Mouse (Mus musculus) MEL (cell line): ENCODE data around the gene Hba-a1. TPM values are rescaled to one million over a fixed set of nuclear protein-coding genes. Genes with fewer than 3 reads are reported as not detected.
A peak's percentile ranks its signal among the peaks of the same experiment; 100 is the strongest.

Experiments
- DNase-seq: peaks from one replicate; pipeline ENCODE4 v3.0.0; 2011; ENCODE audit warnings: low read depth, low spot score
- H3K27ac ChIP-seq: 2 replicates; pipeline ENCODE4 v1.5.1; 2012; ENCODE audit warnings: low read depth, mild to moderate bottlenecking, control low read depth, low read length, moderate library complexity; ENCODE audit not compliant: control insufficient read depth
- H3K27me3 ChIP-seq, 2 experiments: fragments of 150-350 bp in 1 of 2; sonication (generic) in 1 of 2; 2 replicates each; pipeline ENCODE4 v1.6.1; 2012; ENCODE audit warnings: low read length in 2 of 2, mild to moderate bottlenecking in 2 of 2, improper control_type of control experiment in 1 of 2, moderate library complexity in 1 of 2; ENCODE audit not compliant: insufficient read depth in 2 of 2, control insufficient read depth in 1 of 2
- H3K36me3 ChIP-seq, 2 experiments: 2 replicates each; pipeline ENCODE4 v1.6.1; 2012 to 2014; ENCODE audit warnings: low read length in 2 of 2, improper control_type of control experiment in 1 of 2, inconsistent platforms in 1 of 2, mild to moderate bottlenecking in 1 of 2; ENCODE audit not compliant: insufficient read depth in 2 of 2, control insufficient read depth in 1 of 2
- H3K4me1 ChIP-seq, 2 experiments: fragments of 150-350 bp in 1 of 2; sonication (generic) in 1 of 2; 2 replicates each; pipeline ENCODE4 v1.6.1; 2012; ENCODE audit warnings: low read length in 2 of 2, improper control_type of control experiment in 1 of 2, mild to moderate bottlenecking in 1 of 2; ENCODE audit not compliant: insufficient read depth in 2 of 2, control insufficient read depth in 1 of 2
- H3K4me3 ChIP-seq, 2 experiments: fragments of 150-350 bp in 1 of 2; sonication (generic) in 1 of 2; 2 replicates each; pipeline ENCODE4 v1.5.1; 2012; ENCODE audit warnings: low read depth in 2 of 2, low read length in 2 of 2, mild to moderate bottlenecking in 2 of 2, moderate library complexity in 2 of 2, control low read depth in 1 of 2, improper control_type of control experiment in 1 of 2; ENCODE audit not compliant: control insufficient read depth in 1 of 2, insufficient read depth in 1 of 2
- H3K79me2 ChIP-seq: 2 replicates; pipeline ENCODE4 v1.6.1; 2012; ENCODE audit warnings: mild to moderate bottlenecking, low read length, moderate library complexity; ENCODE audit not compliant: control insufficient read depth, poor library complexity, insufficient read depth
- H3K9ac ChIP-seq: 2 replicates; pipeline ENCODE4 v1.6.1; 2012; ENCODE audit warnings: low read depth, mild to moderate bottlenecking, control low read depth, low read length, moderate library complexity; ENCODE audit not compliant: control insufficient read depth, poor library complexity, severe bottlenecking
- H3K9me3 ChIP-seq: fragments of 150-350 bp; sonication (generic); replicated peaks from 2 replicates; pipeline ENCODE4 v1.6.1; 2012; ENCODE audit warnings: mild to moderate bottlenecking, low read length, improper control_type of control experiment, moderate library complexity; ENCODE audit not compliant: insufficient read depth
- CHD2 ChIP-seq: IDR thresholded peaks from 2 replicates; pipeline ENCODE4 v1.6.1; 2011; ENCODE audit warnings: low read length, improper control_type of control experiment
- ELF1 ChIP-seq: IDR thresholded peaks from 2 replicates; pipeline ENCODE4 v1.6.1; 2014; ENCODE audit warnings: low read depth, mild to moderate bottlenecking, inconsistent platforms, low read length, improper control_type of control experiment, moderate library complexity
- ETS1 ChIP-seq: IDR thresholded peaks from 2 replicates; pipeline ENCODE4 v1.6.1; 2012; ENCODE audit warnings: low read depth, mild to moderate bottlenecking, inconsistent platforms, low read length, improper control_type of control experiment, moderate library complexity
- GATA1 ChIP-seq: IDR thresholded peaks from 2 replicates; pipeline ENCODE4 v1.6.1; 2011; ENCODE audit warnings: low read depth, low read length, improper control_type of control experiment
- HCFC1 ChIP-seq: IDR thresholded peaks from 2 replicates; pipeline ENCODE4 v1.6.1; 2012; ENCODE audit warnings: low read depth, mild to moderate bottlenecking, inconsistent platforms, low read length, improper control_type of control experiment, moderate library complexity
- JUND ChIP-seq: IDR thresholded peaks from 2 replicates; pipeline ENCODE4 v1.6.1; 2011; ENCODE audit warnings: low read depth, mild to moderate bottlenecking, improper control_type of control experiment, low read length
- KAT2A ChIP-seq: conservative IDR thresholded peaks from 2 replicates; pipeline ENCODE4 v1.6.1; 2012; ENCODE audit warnings: low read depth, low read length, improper control_type of control experiment, inconsistent platforms
- MAZ ChIP-seq: IDR thresholded peaks from 2 replicates; pipeline ENCODE4 v1.6.1; 2012; ENCODE audit warnings: low read depth, mild to moderate bottlenecking, inconsistent platforms, low read length, improper control_type of control experiment
- MEF2A ChIP-seq: IDR thresholded peaks from 2 replicates; pipeline ENCODE4 v1.6.1; 2014; ENCODE audit warnings: low read depth, mild to moderate bottlenecking, inconsistent platforms, low read length, improper control_type of control experiment; ENCODE audit not compliant: poor library complexity, insufficient replicate concordance, severe bottlenecking; ENCODE audit errors: extremely low read depth
- MXI1 ChIP-seq: IDR thresholded peaks from 2 replicates; pipeline ENCODE4 v1.6.1; 2011; ENCODE audit warnings: mild to moderate bottlenecking, low read depth, low read length, improper control_type of control experiment
- MYB ChIP-seq: IDR thresholded peaks from 2 replicates; pipeline ENCODE4 v1.6.1; 2011; ENCODE audit warnings: mild to moderate bottlenecking, low read depth, low read length, improper control_type of control experiment
- NELFE ChIP-seq: IDR thresholded peaks from 2 replicates; pipeline ENCODE4 v1.6.1; 2011; ENCODE audit warnings: low read depth, low read length, improper control_type of control experiment
- POLR2A ChIP-seq, 2 experiments: IDR thresholded peaks; 2 replicates each; pipeline ENCODE4 v1.6.1; 2011 to 2012; ENCODE audit warnings: low read length in 2 of 2, mild to moderate bottlenecking in 2 of 2, control low read depth in 1 of 2, improper control_type of control experiment in 1 of 2, low read depth in 1 of 2, moderate library complexity in 1 of 2; ENCODE audit not compliant: control insufficient read depth in 1 of 2, insufficient read depth in 1 of 2, poor library complexity in 1 of 2
- POLR2AphosphoS2 ChIP-seq: IDR thresholded peaks from 2 replicates; pipeline ENCODE4 v1.6.1; 2011; ENCODE audit warnings: low read length, improper control_type of control experiment
- POLR2AphosphoS5 ChIP-seq: IDR thresholded peaks from 2 replicates; pipeline ENCODE4 v1.6.1; 2012; ENCODE audit warnings: low read depth, borderline replicate concordance, mild to moderate bottlenecking, inconsistent platforms, low read length, moderate library complexity, mixed read lengths
- SIN3A ChIP-seq: IDR thresholded peaks from 2 replicates; pipeline ENCODE4 v1.6.1; 2012; ENCODE audit warnings: low read length, improper control_type of control experiment, inconsistent platforms
- SMC3 ChIP-seq: IDR thresholded peaks from 2 replicates; pipeline ENCODE4 v1.6.1; 2011; ENCODE audit warnings: low read depth, low read length, improper control_type of control experiment
- TAL1 ChIP-seq: IDR thresholded peaks from 2 replicates; pipeline ENCODE4 v1.6.1; 2012; ENCODE audit warnings: mild to moderate bottlenecking, inconsistent platforms, low read length, moderate library complexity, mixed read lengths
- TBP ChIP-seq: IDR thresholded peaks from 2 replicates; pipeline ENCODE4 v1.8.0; 2011; ENCODE audit warnings: low read depth, low read length, improper control_type of control experiment
- UBTF ChIP-seq: IDR thresholded peaks from 2 replicates; pipeline ENCODE4 v1.6.1; 2012; ENCODE audit warnings: low read depth, mild to moderate bottlenecking, inconsistent platforms, low read length, improper control_type of control experiment, moderate library complexity, borderline replicate concordance; ENCODE audit not compliant: insufficient read depth
- USF1 ChIP-seq: IDR thresholded peaks from 2 replicates; pipeline ENCODE4 v1.6.1; 2014; ENCODE audit warnings: low read depth, mild to moderate bottlenecking, inconsistent platforms, low read length, improper control_type of control experiment, moderate library complexity
- ZC3H11A ChIP-seq: IDR thresholded peaks from 2 replicates; pipeline ENCODE4 v1.6.1; 2012; ENCODE audit warnings: low read depth, mild to moderate bottlenecking, inconsistent platforms, low read length, improper control_type of control experiment
- ZMIZ1 ChIP-seq: IDR thresholded peaks from 2 replicates; pipeline ENCODE4 v1.6.1; 2012; ENCODE audit warnings: low read depth, mild to moderate bottlenecking, inconsistent platforms, low read length, improper control_type of control experiment, moderate library complexity
- ZNF384 ChIP-seq: IDR thresholded peaks from 2 replicates; pipeline ENCODE4 v1.6.1; 2012; ENCODE audit warnings: low read depth, mild to moderate bottlenecking, inconsistent platforms, low read length, improper control_type of control experiment
- polyA plus RNA-seq, 2 experiments: library from polyadenylated mRNA; stranded (reverse) in 1 of 2; unstranded in 1 of 2; fragments of >175 nt in 1 of 2; fragments of >200 nt in 1 of 2; gene quantifications; 2 replicates each; pipeline versions ENCODE4 v1.2.1 to v1.2.4; 2012; ENCODE audit warnings: low replicate concordance in 2 of 2, low read depth in 1 of 2; ENCODE audit not compliant: insufficient read length in 2 of 2, insufficient read depth in 1 of 2, missing spikeins in 1 of 2
- total RNA-seq: library from RNA; depleted of rRNA; stranded (reverse); fragments of 300-350 nt; gene quantifications from 2 replicates; pipeline ENCODE4 v1.2.3, GENCODE M21; 2012

The Hba-a1 gene
- total and polyA plus RNA-seq, 3 experiments = 272 to 334 (median 313) TPM

DNA sequence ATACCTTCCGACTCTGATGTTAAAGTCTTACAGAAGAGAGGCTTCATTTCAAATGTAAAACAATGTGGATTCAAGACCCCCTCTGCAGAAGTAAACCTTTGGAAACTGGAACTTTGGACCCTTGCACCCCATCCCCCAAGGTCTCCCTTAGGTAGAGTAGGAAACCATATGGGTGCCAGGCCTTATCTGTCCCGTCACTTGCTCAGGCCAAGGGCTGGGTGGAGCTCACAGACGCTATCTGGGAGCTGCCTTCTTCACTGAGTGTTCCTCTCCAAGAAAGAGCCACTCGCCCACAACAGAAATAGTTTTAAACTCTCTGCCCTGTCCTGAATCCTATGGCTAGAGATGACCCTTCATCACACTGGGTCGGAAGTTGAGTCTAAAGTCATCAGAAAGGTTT lies 14.4 kb upstream of the Hba-a1 start (continued):
- TF ChIP-seq HCFC1 = peak; percentile 39; the same call in 1 of the 2 replicates
- TF ChIP-seq NELFE = peak; percentile 43
- no peak for TF ChIP-seq MEF2A
- no peak for TF ChIP-seq ZC3H11A
- no peak for TF ChIP-seq ZNF384
- peak; percentile 91 for TF ChIP-seq ETS1
- TF ChIP-seq KAT2A = no peak
- peak in 1 of 2 experiments; percentile 29; a peak in 1 of 4 replicates for TF ChIP-seq POLR2A (IDR thresholded peaks at IDR 0.05; ENCODE audit: control insufficient read depth in 1 of 2, insufficient read depth in 1 of 2, low read depth in 1 of 2, low read length in 2 of 2, poor library complexity in 1 of 2)
- no peak for TF ChIP-seq UBTF
- TF ChIP-seq ZMIZ1 = 0 out of 2 replicates have a peak, but pooled peaks have one; percentile 36
- no peak for TF ChIP-seq TBP
- TF ChIP-seq JUND = no peak
- no peak for TF ChIP-seq MYB
- no peak; the same call in 1 of the 2 replicates for TF ChIP-seq MAZ
- no peak for TF ChIP-seq POLR2AphosphoS2
- TF ChIP-seq POLR2AphosphoS5 = no peak
- TF ChIP-seq TAL1 = peak; percentile 88
- 0 out of 2 replicates have a peak, but pooled peaks have one; percentile 44 for TF ChIP-seq SIN3A
- peak; percentile 2; the same call in 1 of the 2 replicates for TF ChIP-seq SMC3
- no peak for TF ChIP-seq MXI1
- TF ChIP-seq USF1 = no peak
- peak; percentile 14; the same call in 1 of the 2 replicates for TF ChIP-seq ELF1
- peak; percentile 70 for TF ChIP-seq CHD2

DNA sequence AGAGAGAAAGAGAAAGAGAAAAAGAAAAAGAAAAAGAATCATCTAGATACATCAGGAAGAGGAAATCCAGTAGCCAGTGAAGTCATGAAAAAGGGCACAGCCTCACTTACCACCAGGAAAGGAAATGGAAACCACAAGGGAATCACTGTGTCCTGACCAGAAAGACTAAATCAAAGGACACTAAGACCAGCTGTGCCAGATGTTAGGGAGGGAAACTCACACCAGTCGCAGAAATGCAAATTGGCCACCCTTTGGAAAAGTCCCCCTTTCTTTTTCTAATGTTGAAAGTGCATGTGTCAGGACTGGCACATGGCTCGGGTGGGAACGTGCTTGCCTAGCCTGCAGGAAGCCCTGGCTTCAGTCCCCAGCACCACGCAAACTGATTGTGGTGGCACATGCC lies 12.1 kb upstream of the Hba-a1 start:
- H3K27ac ChIP-seq = no peak overlapping the region
- H3K4me3 ChIP-seq = no peak overlapping the region
- H3K4me1 ChIP-seq = peaks cover 16 to 31% of the 10 kb centered on the region in 2 experiments
- H3K27me3 ChIP-seq = no peaks in the 10 kb centered on the region; a peak in 1 of 4 replicates
- peaks cover 0 to 31% of the 10 kb centered on the region in 2 experiments; a peak in 2 of 4 replicates for H3K36me3 ChIP-seq
- TF ChIP-seq GATA1 (no peak), ETS1 (peak; percentile 77)
- TF ChIP-seq, all 39 proteins: peak for 1
- Histone ChIP-seq H3K79me2 (peaks cover 5% of the 10 kb centered on the region), H3K9ac (no peak overlapping the region), H3K9me3 (no peaks in the 10 kb centered on the region)
- DNase-seq = peak; percentile 35
